Comparison of ENCODE assay signal across 8 mouse cellular contexts in genomic region chr12:108004701-108005487, GRCm38 (mm10). TPM values are rescaled to one million over a fixed set of nuclear protein-coding genes. Genes with fewer than 3 reads are reported as not detected.
DNase-seq lines count a peak whose midpoint lies in the region; ATAC-seq and TF ChIP-seq lines count a peak whose summit lies in the region.

No protein-coding gene starts in this region.

- no peaks in the 10 kb centered on the region for H3K36me3 ChIP-seq in heart, postnatal 0 days (replicated peaks; ENCODE audit: control insufficient read depth, insufficient read depth, low read length)
- no peaks in the 10 kb centered on the region for H3K36me3 ChIP-seq in intestine, postnatal 0 days (ENCODE audit: control insufficient read depth, insufficient read depth)

- no peak for TF ChIP-seq POLR2A in olfactory bulb, adult 2 months (IDR thresholded peaks at IDR 0.05; ENCODE audit: insufficient read depth, low read depth, low read length)

- H3K27ac ChIP-seq in heart, postnatal 0 days (ENCODE audit: low read depth), result no peak overlapping the region
- peak overlapping the region; percentile 83 for H3K27ac ChIP-seq in intestine, postnatal 0 days (ENCODE audit: low read depth, low read length)
- no peak overlapping the region for H3K27ac ChIP-seq in olfactory bulb, adult 2 months (ENCODE audit: insufficient read depth, low read depth, low read length)

- H3K4me2 ChIP-seq in heart, postnatal 0 days (ENCODE audit: low read depth, low read length), result peak overlapping the region; percentile 99
- peak overlapping the region; percentile 92 for H3K4me2 ChIP-seq in intestine, postnatal 0 days (replicated peaks; ENCODE audit: low read depth)

- DNase-seq in heart, postnatal 0 days (ENCODE audit: low spot score), result no peak
- DNase-seq in heart, adult 18-20 months, result no peak
- peak; percentile 76 for DNase-seq in embryo, embryonic 9.5 days (ENCODE audit: extremely low spot score)
- DNase-seq in urinary bladder, adult 2 months (ENCODE audit: low spot score), result no peak
- DNase-seq in frontal cortex, postnatal 25 days (ENCODE audit: low spot score in 2 of 2), result no peak
- DNase-seq in B cell, adult 2 months, result no peak

- TF ChIP-seq CTCF in heart, postnatal 0 days (IDR thresholded peaks at IDR 0.05; ENCODE audit: low read depth), result no peak
- peak; percentile 38; the same call in 1 of the 2 replicates for TF ChIP-seq CTCF in intestine, postnatal 0 days (IDR thresholded peaks at IDR 0.05; ENCODE audit: low read depth)
- peak; percentile 5; the same call in 1 of the 2 replicates for TF ChIP-seq CTCF in olfactory bulb, adult 2 months (IDR thresholded peaks at IDR 0.05; ENCODE audit: insufficient read depth, low read depth, low read length)

- no peak for TF ChIP-seq EP300 in heart, postnatal 0 days (IDR thresholded peaks at IDR 0.05; ENCODE audit: low read depth)

- no peaks in the 10 kb centered on the region for H3K9me3 ChIP-seq in heart, postnatal 0 days (replicated peaks; ENCODE audit: control insufficient read depth, low read length)
- no peaks in the 10 kb centered on the region for H3K9me3 ChIP-seq in intestine, postnatal 0 days (ENCODE audit: control insufficient read depth)

- ATAC-seq in heart, postnatal 0 days (ENCODE audit: insufficient read depth, low read depth), result no peak
- peak; percentile 15 for ATAC-seq in intestine, postnatal 0 days

- H3K4me3 ChIP-seq in heart, postnatal 0 days (ENCODE audit: low read depth, low read length), result peak overlapping the region; percentile 81
- H3K4me3 ChIP-seq in intestine, postnatal 0 days (ENCODE audit: low read depth, low read length), result peak overlapping the region; percentile 90
- H3K4me3 ChIP-seq in olfactory bulb, adult 2 months (ENCODE audit: insufficient read depth, low read depth, low read length), result peak overlapping the region; percentile 5; the same call in 1 of the 2 replicates

- no peak overlapping the region for H3K9ac ChIP-seq in heart, postnatal 0 days (replicated peaks; ENCODE audit: low read depth, low read length)
- H3K9ac ChIP-seq in intestine, postnatal 0 days (ENCODE audit: low read depth, low read length), result peak overlapping the region; percentile 17; the same call in 1 of the 2 replicates

- whole genome bisulfite sequencing in heart, postnatal 0 days, result 3% methylated on average over 43 of the region's 43 CpGs
- WGBS in intestine, postnatal 0 days, result 2% methylated on average over 43 of the region's 43 CpGs
- 12% methylated on average over 43 of the region's 43 CpGs for WGBS in olfactory bulb, adult 2 months

- peaks cover 78% of the 10 kb centered on the region for H3K27me3 ChIP-seq in heart, postnatal 0 days (ENCODE audit: control insufficient read depth, insufficient read depth, low read length)
- H3K27me3 ChIP-seq in intestine, postnatal 0 days (replicated peaks; ENCODE audit: control insufficient read depth, insufficient read depth, low read length), result no peaks in the 10 kb centered on the region; the same call in 1 of the 2 replicates

- peaks cover 10% of the 10 kb centered on the region; the same call in 1 of the 2 replicates for H3K4me1 ChIP-seq in heart, postnatal 0 days (ENCODE audit: control insufficient read depth, insufficient read depth)
- no peaks in the 10 kb centered on the region; the same call in 1 of the 2 replicates for H3K4me1 ChIP-seq in intestine, postnatal 0 days (replicated peaks; ENCODE audit: control insufficient read depth, insufficient read depth, low read length)
- peaks cover 36% of the 10 kb centered on the region for H3K4me1 ChIP-seq in olfactory bulb, adult 2 months (ENCODE audit: control insufficient read depth, insufficient read depth, low read length)

RNA-seq across cellular contexts. Expression of gene Bcl11b, which starts 1.5 kb away (rescaled TPM):
- 2.7 and 7.3 TPM in 2 replicates for total RNA-seq in heart, postnatal 0 days (2014; rRNA removed; ENCODE audit: low replicate concordance)
- polyA plus RNA-seq in heart, postnatal 0 days (2015; fragmentation: Nextera tagmentation; extraction: Ambion mirVana), result 2.1 and 2.2 TPM in 2 replicates
- total RNA-seq in heart, adult 18-20 months (2021), result 1 to 10 TPM in 1 of 2 experiments, under 1 TPM in 1; 0.69 to 1.1 TPM
- polyA plus RNA-seq in intestine, postnatal 0 days (2015; fragmentation: Nextera tagmentation; extraction: Ambion mirVana), result 5.2 TPM in 2 replicates
- polyA plus RNA-seq in olfactory bulb, adult 2 months (2012; ENCODE audit: insufficient read depth, insufficient read length, low replicate concordance, missing spikeins), result 49.8 and 56.3 TPM in 2 replicates
- polyA plus RNA-seq in urinary bladder, adult 2 months (2012; rRNA removed), result 0.44 and 0.77 TPM in 2 replicates

Comparison
In these comparisons a context has a peak if more than half of its experiments do, and no peak if none do; other contexts are left out.
1. H3K4me3 ChIP-seq: peak in every context shown above with its lines; median percentile 90 in intestine, postnatal 0 days; 81 in heart, postnatal 0 days; 5 in olfactory bulb, adult 2 months.